ENCODE assay signal across 9 mouse cellular contexts in the genomic region with DNA sequence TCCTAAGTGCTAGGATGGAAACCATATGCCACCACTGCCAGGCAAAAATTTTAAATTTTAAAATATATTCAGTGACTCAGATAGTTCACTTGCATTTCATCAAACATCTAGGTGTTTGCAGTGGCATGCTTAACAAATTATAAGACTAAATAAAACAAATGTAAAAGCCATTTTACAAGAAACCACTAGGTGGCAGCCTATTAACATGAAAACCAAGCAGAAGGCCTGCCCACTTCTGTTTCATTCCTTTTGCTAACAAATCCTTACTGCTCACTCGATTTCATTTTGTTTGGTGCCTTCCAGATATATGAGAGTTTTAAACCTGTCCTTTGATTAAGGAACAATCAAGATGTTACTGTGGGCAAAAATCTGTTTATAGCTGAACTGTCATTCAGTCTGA. TPM values are rescaled to one million over a fixed set of nuclear protein-coding genes. Genes with fewer than 3 reads are reported as not detected.
DNase-seq lines count a peak whose midpoint lies in the region; ATAC-seq and TF ChIP-seq lines count a peak whose summit lies in the region.
"Had no signal": no experiment of that assay in that cellular context is flagged by ENCODE, and none has a peak within 500 bp of the region (broad histone marks: within the 10 kb centered on the region; RNA-seq: fewer than 3 reads in every experiment).

No protein-coding gene starts in this region.

- no peaks in the 10 kb centered on the region for H3K27me3 ChIP-seq in kidney, adult 2 months (replicated peaks; ENCODE audit: control insufficient read depth, insufficient read depth, low read length)
- no peaks in the 10 kb centered on the region for H3K27me3 ChIP-seq in kidney, embryonic 16.5 days (ENCODE audit: insufficient read depth, low read length)
- H3K27me3 ChIP-seq: liver, embryonic 13.5 days; stomach, embryonic 15.5 days had no signal

- no peak overlapping the region for H3K4me2 ChIP-seq in kidney, embryonic 16.5 days (replicated peaks; ENCODE audit: low read depth, low read length)
- H3K4me2 ChIP-seq: liver, embryonic 13.5 days; stomach, embryonic 15.5 days had no signal

- no peaks in the 10 kb centered on the region; the same call in 1 of the 2 replicates for H3K4me1 ChIP-seq in kidney, adult 2 months (ENCODE audit: control insufficient read depth, insufficient read depth, low read length)
- peaks cover 5% of the 10 kb centered on the region for H3K4me1 ChIP-seq in kidney, embryonic 16.5 days (ENCODE audit: insufficient read depth, low read length)

- H3K9ac ChIP-seq in kidney, embryonic 16.5 days (replicated peaks; ENCODE audit: low read length): no peak overlapping the region
- H3K9ac ChIP-seq: liver, embryonic 13.5 days; stomach, embryonic 15.5 days had no signal

- H3K36me3 ChIP-seq in kidney, adult 2 months (ENCODE audit: control insufficient read depth, insufficient read depth, low read length): no peaks in the 10 kb centered on the region
- no peaks in the 10 kb centered on the region for H3K36me3 ChIP-seq in kidney, embryonic 16.5 days (ENCODE audit: insufficient read depth, low read length)
- H3K36me3 ChIP-seq: liver, embryonic 13.5 days; stomach, embryonic 15.5 days had no signal

- no peak for ATAC-seq in kidney, embryonic 16.5 days (ENCODE audit: low FRiP score, low TSS enrichment)

- peak; percentile 62 for DNase-seq in kidney, adult 2 months
- DNase-seq in 416B (ENCODE audit: low read depth): peak; percentile 81
- DNase-seq in CD4-positive helper T cell, adult 2 months (ENCODE audit: low read depth, low spot score): peak; percentile 70
- peak; percentile 76 for DNase-seq in embryo, embryonic 11 days
- no peak for DNase-seq in ovary, postnatal 36 days (ENCODE audit: low spot score)
- DNase-seq in urinary bladder, adult 18-20 months (ENCODE audit: low spot score in 2 of 2): no peak
- DNase-seq: liver, embryonic 13.5 days had no signal

- 0% methylated on average over 1 of the region's 1 CpGs for WGBS in kidney, adult 2 months
- 0% methylated on average over 1 of the region's 1 CpGs for WGBS in kidney, embryonic 16.5 days

- H3K9me3 ChIP-seq in kidney, embryonic 16.5 days (ENCODE audit: low read length): no peaks in the 10 kb centered on the region
- H3K9me3 ChIP-seq: liver, embryonic 13.5 days; stomach, embryonic 15.5 days had no signal

- TF ChIP-seq CTCF in kidney, adult 2 months (conservative IDR thresholded peaks at IDR 0.05; ENCODE audit: insufficient read depth, insufficient read length, low read depth, low read length): peak; percentile 12; the same call in 1 of the 2 replicates

- H3K4me3 ChIP-seq in kidney, adult 2 months (ENCODE audit: insufficient read depth, low read depth, low read length): no peak overlapping the region
- H3K4me3 ChIP-seq in kidney, embryonic 16.5 days (ENCODE audit: low read length): no peak overlapping the region
- H3K4me3 ChIP-seq: liver, embryonic 13.5 days; stomach, embryonic 15.5 days had no signal

- TF ChIP-seq POLR2A in kidney, adult 2 months (IDR thresholded peaks at IDR 0.05; ENCODE audit: low read depth, low read length): no peak

- H3K27ac ChIP-seq in kidney, adult 2 months (ENCODE audit: insufficient read depth, low read depth, low read length): no peak overlapping the region
- no peak overlapping the region for H3K27ac ChIP-seq in kidney, embryonic 16.5 days (ENCODE audit: low read length)
- H3K27ac ChIP-seq: liver, embryonic 13.5 days; stomach, embryonic 15.5 days had no signal

RNA-seq across cellular contexts. Expression of a gene that starts 4.4 kb away (rescaled TPM):
- 2.6 and 3.2 TPM in 2 replicates for polyA plus RNA-seq in kidney, adult 2 months (2012; rRNA removed)
- 17.8 and 21.2 TPM in 2 replicates for polyA plus RNA-seq in kidney, embryonic 16.5 days (2015; fragmentation: Nextera tagmentation; extraction: Ambion mirVana)

RNA-seq across cellular contexts. Expression of a gene that starts 51.9 kb away (rescaled TPM):
- 1.7 and 1.9 TPM in 2 replicates for polyA plus RNA-seq in kidney, adult 2 months (2012; rRNA removed)
- 7.0 and 7.7 TPM in 2 replicates for polyA plus RNA-seq in kidney, embryonic 16.5 days (2015; fragmentation: Nextera tagmentation; extraction: Ambion mirVana)

RNA-seq across cellular contexts. Expression of a gene that starts 55.5 kb away (rescaled TPM):
- 0.03 and 0.16 TPM in 2 replicates for polyA plus RNA-seq in kidney, adult 2 months (2012; rRNA removed)
- 0.06 TPM in 1 of 2 replicates, not detected in the other for polyA plus RNA-seq in kidney, embryonic 16.5 days (2015; fragmentation: Nextera tagmentation; extraction: Ambion mirVana)

Comparison
In these comparisons a context has a peak if more than half of its experiments do, and no peak if none do; other contexts are left out.
1. DNase-seq: peak in kidney, adult 2 months (single experiment), 416B (single experiment), CD4-positive helper T cell, adult 2 months (single experiment) and embryo, embryonic 11 days (single experiment); none in ovary, postnatal 36 days (single experiment) and urinary bladder, adult 18-20 months (0 of 2).